Mouse (Mus musculus) liver, adult 2 months (tissue): ENCODE measurements around the gene Cd109. TPM values are rescaled to one million over a fixed set of nuclear protein-coding genes. Genes with fewer than 3 reads are reported as not detected.
A peak's percentile ranks its signal among the peaks of the same experiment; 100 is the strongest.

Experiments
- DNase-seq: peaks from one replicate; pipeline ENCODE4 v3.0.0-alpha.2; 2011; ENCODE audit warnings: low read depth, low spot score; ENCODE audit errors: extremely low read depth
- H3K27ac ChIP-seq: fragments of 200-500 bp; replicated peaks from 2 replicates; pipeline ENCODE4 v1.5.1; 2012; ENCODE audit warnings: low read depth, mild to moderate bottlenecking, control low read depth, inconsistent platforms, low read length; ENCODE audit not compliant: insufficient read depth
- H3K27me3 ChIP-seq: fragments of 200-500 bp; 2 replicates; pipeline ENCODE4 v1.6.1; 2012; ENCODE audit warnings: mild to moderate bottlenecking, moderate library complexity, low read length, inconsistent platforms; ENCODE audit not compliant: control insufficient read depth, insufficient read depth
- H3K36me3 ChIP-seq: fragments of 200-500 bp; 2 replicates; pipeline ENCODE4 v1.6.1; 2012; ENCODE audit warnings: low read length, inconsistent platforms; ENCODE audit not compliant: control insufficient read depth, insufficient read depth
- H3K4me1 ChIP-seq: fragments of 200-500 bp; 2 replicates; pipeline ENCODE4 v1.6.1; 2011; ENCODE audit warnings: low read length; ENCODE audit not compliant: control insufficient read depth, insufficient read depth
- H3K4me3 ChIP-seq: fragments of 200-500 bp; 2 replicates; pipeline ENCODE4 v1.5.1; 2011; ENCODE audit warnings: low read depth, mild to moderate bottlenecking, control low read depth, low read length, moderate library complexity; ENCODE audit not compliant: insufficient read depth
- H3K79me2 ChIP-seq: fragments of 200-500 bp; 2 replicates; pipeline ENCODE4 v1.6.1; 2012; ENCODE audit warnings: inconsistent platforms, mild to moderate bottlenecking, low read length, moderate library complexity; ENCODE audit not compliant: control insufficient read depth, insufficient read depth
- H3K9ac ChIP-seq: fragments of 200-500 bp; 2 replicates; pipeline ENCODE4 v1.6.1; 2012; ENCODE audit warnings: low read depth, mild to moderate bottlenecking, control low read depth, inconsistent platforms, low read length
- CTCF ChIP-seq: fragments of 200-500 bp; IDR thresholded peaks from 2 replicates; pipeline ENCODE4 v1.5.1; 2011; ENCODE audit warnings: low read depth, low read length, control low read depth
- POLR2A ChIP-seq: fragments of 200-500 bp; IDR thresholded peaks from 2 replicates; pipeline ENCODE4 v1.6.1; 2011; ENCODE audit warnings: low read length, control low read depth; ENCODE audit not compliant: insufficient read depth; ENCODE audit errors: extremely low read depth
- WGBS: fragments of 180-500 bp; shearing (Covaris S2); methylation state at CpG from one replicate; pipeline ENCODE4 v1.1.7; 2018; 5-methylcytosine and 5-hydroxymethylcytosine counted together
- polyA plus RNA-seq: library from polyadenylated mRNA; depleted of rRNA; stranded (reverse); fragments of >200 nt; gene quantifications from 2 replicates; pipeline ENCODE4 v1.2.3, GENCODE M21; 2012
- total RNA-seq: library from RNA; depleted of rRNA; stranded (reverse); fragments of >200 nt; gene quantifications from 2 replicates; pipeline ENCODE4 v1.2.3, GENCODE M21; 2014

The Cd109 gene
- total and polyA plus RNA-seq, 2 experiments: not detected

DNA sequence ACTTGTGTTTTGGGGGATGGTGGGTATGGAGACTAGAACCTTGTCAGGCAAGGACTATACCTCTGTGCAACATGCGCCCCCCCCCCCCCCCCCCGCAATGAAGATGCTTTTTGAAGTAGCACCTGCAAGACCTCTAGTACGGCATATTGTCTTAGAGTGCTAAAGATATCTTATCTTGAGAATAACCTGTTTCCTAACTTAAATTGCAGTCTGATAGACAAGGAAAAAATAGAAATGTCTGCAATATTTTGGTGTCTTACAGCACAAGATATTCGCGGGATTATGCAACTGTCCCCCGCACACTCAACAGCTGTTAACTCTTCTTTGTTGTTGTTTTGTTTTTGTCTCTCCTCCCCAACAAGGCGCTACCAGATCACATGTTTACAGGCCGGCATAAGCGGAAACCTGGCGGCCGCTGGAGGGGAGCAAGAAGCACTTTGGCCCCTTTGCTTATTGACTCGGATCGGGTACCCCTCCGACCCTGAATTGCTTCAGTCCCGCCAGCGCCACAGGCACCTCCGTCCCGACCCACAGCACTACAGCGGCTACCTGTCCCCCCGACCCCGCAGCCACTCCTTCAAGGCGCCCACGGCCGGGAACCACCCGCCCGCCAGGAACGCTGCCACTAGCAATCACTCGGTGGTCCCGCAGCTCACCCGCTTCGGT is 28.0 kb upstream of the Cd109 start:
- WGBS: under 1% methylated on average over 31 of the region's 31 CpGs
- peak overlapping the region; percentile 68 for H3K27ac ChIP-seq
- peak; percentile 50 for DNase-seq

DNA sequence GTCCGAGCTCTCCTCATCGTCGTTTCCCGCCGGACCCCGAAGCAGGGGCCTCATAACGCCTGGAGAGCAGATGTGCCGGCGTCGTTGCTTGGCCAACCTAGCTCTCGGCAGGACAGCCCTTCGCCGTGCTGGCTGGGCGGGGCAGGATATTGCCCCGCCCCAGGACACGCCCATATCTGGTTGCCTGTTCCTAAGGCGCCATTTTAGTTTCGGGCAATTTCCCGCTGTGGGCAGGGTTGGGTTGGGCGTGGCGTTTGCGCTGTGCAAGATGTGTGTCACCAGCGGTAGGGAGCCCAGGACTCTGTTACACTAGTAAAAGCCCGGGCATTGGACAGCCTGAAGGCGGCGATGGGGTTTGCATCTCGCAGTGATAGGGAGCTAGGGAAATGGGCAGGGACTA is 27.4 kb upstream of the Cd109 start, which contains the start of gene Slc17a5:
Gene Slc17a5 (minus strand): TSS at position 128 of the 400 bp plus-strand sequence.
- DNase-seq: peak; percentile 85
- Histone ChIP-seq H3K9ac (peak within 1 kb of the TSS; percentile 83), H3K4me3 (peak within 1 kb of the TSS; percentile 83), H3K27ac (peak within 1 kb of the TSS; percentile 68), H3K79me2 (peaks cover 3% of the 10 kb centered on the region; the same call in 1 of the 2 replicates), H3K4me1 (no peaks in the 10 kb centered on the region), H3K36me3 (no peaks in the 10 kb centered on the region), H3K27me3 (no peaks in the 10 kb centered on the region)
- no peak for TF ChIP-seq CTCF
- TF ChIP-seq POLR2A: peak; percentile 81; the same call in 1 of the 2 replicates
- WGBS: under 1% methylated on average over 27 of the region's 27 CpGs

More for the DNA sequence above, 28.0 kb upstream of the Cd109 start:
- Histone ChIP-seq H3K4me1 (no peaks in the 10 kb centered on the region), H3K36me3 (no peaks in the 10 kb centered on the region), H3K79me2 (peaks cover 3% of the 10 kb centered on the region; the same call in 1 of the 2 replicates), H3K9ac (peak overlapping the region; percentile 83), H3K4me3 (peak overlapping the region; percentile 83), H3K27me3 (no peaks in the 10 kb centered on the region)
- TF ChIP-seq POLR2A (no peak), CTCF (no peak)

- 72% methylated on average over 10 of the region's 10 CpGs for WGBS
- Histone ChIP-seq H3K4me3 (no peak overlapping the region), H3K27me3 (no peaks in the 10 kb centered on the region), H3K36me3 (no peaks in the 10 kb centered on the region), H3K9ac (no peak overlapping the region), H3K4me1 (no peaks in the 10 kb centered on the region), H3K27ac (no peak overlapping the region), H3K79me2 (peaks cover 3% of the 10 kb centered on the region; the same call in 1 of the 2 replicates)
- DNase-seq: peak; percentile 23
- no peak for TF ChIP-seq CTCF
- TF ChIP-seq POLR2A: no peak
Measured at GRCm38 (mm10) chr9:78588411-78589033, 26.8 kb upstream of the Cd109 start.

GRCm38 (mm10) chr9:78590471-78590870 is 24.9 kb upstream of the Cd109 start:
- no peak overlapping the region for H3K9ac ChIP-seq
- DNase-seq: no peak

DNA sequence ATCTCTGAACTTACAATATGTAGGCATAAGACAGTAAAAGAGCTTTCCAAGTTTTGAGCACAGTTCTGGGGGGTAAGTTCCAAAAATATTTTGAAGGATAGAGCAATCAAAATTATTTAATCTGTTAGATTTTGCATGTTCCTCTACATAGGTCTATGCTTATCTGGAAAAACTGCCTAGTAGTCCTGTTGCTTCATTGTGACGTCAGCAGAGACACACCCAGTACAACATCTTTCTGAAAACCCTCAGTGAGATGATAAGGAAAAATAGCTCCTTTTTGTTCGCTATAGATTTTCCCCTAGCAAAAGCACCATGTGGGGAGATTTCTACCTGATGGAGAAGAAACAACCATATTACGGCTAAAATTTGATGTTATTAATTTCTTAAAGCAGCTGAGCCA is 20.1 kb upstream of the Cd109 start:
- Histone ChIP-seq H3K9ac (no peak overlapping the region), H3K27ac (no peak overlapping the region), H3K4me1 (no peaks in the 10 kb centered on the region), H3K79me2 (no peaks in the 10 kb centered on the region), H3K4me3 (no peak overlapping the region), H3K36me3 (no peaks in the 10 kb centered on the region), H3K27me3 (no peaks in the 10 kb centered on the region)
- 70% methylated on average over 3 of the region's 3 CpGs for WGBS
- TF ChIP-seq POLR2A (no peak), CTCF (no peak)
- no peak for DNase-seq

More at GRCm38 (mm10) chr9:78590471-78590870, 24.9 kb upstream of the Cd109 start:
- WGBS: 100% methylated on average over 2 of the region's 2 CpGs
- no peaks in the 10 kb centered on the region for H3K27me3 ChIP-seq
- H3K27ac ChIP-seq: no peak overlapping the region
- no peak overlapping the region for H3K4me3 ChIP-seq
- TF ChIP-seq CTCF (no peak), POLR2A (no peak)
- H3K36me3 ChIP-seq: no peaks in the 10 kb centered on the region
- peaks cover 3% of the 10 kb centered on the region; the same call in 1 of the 2 replicates for H3K79me2 ChIP-seq
- H3K4me1 ChIP-seq: no peaks in the 10 kb centered on the region
